Mouse (Mus musculus): ENCODE measurements at regions not wholly inside any gene's neighbourhood (a gene's known extent, or its start where the extent isn't known, plus 50 kb on each side); places are given as distances from the start of the nearest gene placed in this dataset.

DNA sequence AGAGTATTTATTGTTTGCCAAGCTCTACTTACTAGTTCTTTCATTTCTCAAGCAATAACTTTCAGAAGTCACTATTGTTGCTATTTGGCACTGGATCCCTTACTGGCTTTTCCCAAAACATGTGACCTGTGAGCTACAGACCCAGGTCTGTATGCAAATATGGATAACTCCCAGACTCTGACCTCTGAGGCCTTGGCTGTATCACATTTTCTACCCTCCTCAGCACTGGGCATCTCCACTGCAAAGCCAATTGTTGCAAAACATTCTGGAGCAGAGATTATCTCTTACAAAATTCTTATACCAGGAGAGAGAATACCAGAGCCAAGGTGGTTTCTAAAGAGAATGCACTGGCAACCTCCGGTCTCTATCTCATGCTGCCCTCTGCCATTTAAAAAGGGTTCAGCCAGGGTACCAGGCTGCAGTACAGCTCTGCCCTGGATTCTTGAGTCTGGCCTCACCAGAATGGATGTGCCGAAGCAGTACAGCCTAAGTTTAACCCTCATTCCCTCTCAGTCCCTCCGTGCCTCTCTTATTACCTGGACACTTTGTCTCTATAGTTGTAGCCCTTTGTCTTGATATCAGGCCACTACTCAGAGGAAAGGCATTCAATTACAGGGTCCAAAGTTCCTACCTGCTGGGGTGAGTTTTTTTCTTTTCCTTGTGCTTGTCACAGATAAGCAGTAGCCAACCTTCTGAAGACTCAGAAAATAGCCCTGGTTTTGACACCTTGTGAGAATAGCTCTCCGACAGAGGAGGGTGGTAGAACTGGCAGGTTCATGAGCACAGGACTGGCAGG, 101.2 kb upstream of the Vwc2 start:
- no peak for DNase-seq (ENCODE audit: low read depth, low spot score)

DNA sequence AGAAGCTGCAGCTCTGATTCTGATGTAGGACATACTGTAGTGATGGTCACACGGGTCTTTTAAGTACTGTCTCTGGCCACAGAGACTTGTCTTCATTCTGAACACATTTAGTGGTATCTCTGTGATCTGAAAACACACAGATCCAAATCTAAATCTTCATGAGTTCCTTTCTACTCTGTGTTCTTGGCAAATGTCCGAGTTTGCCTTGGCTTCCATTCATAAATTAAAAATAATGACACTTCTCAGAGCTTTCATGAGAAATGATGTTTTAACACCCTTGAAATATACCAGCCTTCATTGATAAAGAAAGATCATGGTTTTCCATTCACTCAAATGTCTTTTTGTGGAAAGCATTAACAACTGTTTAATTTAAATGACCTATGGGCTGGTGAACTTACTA, 100.4 kb upstream of the Vwc2 start:
- no peak for DNase-seq (ENCODE audit: low read depth, low spot score)

DNA sequence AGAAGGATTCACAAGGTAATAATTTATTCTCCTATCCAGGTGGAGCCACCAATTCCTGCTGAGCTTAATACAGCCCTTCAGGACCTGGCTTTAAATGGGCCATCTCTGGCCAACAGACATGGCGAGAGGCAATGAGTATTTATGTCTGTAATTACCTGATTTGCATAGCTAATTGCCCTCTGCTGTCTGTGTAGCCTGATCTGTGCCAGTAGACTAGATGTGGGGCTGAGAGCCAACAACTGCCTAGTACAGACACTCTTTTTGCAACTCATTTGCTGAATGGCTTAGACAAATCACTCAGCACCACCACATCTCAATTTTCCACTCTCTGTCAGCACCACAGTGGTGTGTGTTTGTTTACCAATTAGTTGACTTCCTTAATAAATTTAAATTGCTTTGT, 99.9 kb upstream of the Vwc2 start:
- peak; percentile 70 for DNase-seq (ENCODE audit: low read depth, low spot score)

DNA sequence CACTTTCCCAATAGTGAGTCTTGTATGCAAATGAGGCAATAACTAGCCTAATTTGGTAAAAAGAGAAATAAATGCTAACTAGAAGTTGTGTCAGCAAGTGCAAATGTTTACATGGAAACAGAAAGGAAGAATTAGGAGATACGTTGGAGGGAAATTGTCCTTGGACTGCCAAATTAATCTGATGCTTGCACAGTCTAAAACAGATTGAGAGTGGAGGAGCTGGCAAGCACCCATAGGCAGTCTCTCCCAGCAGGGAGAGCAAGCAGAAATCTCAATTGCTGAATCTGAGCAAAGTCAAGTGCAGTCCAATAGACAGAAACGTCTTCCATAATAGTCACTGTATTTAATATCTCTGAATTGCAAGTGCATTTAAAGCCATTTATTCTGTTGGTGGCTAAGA, 99.5 kb upstream of the Vwc2 start:
- DNase-seq (ENCODE audit: low read depth, low spot score) = peak; percentile 60

DNA sequence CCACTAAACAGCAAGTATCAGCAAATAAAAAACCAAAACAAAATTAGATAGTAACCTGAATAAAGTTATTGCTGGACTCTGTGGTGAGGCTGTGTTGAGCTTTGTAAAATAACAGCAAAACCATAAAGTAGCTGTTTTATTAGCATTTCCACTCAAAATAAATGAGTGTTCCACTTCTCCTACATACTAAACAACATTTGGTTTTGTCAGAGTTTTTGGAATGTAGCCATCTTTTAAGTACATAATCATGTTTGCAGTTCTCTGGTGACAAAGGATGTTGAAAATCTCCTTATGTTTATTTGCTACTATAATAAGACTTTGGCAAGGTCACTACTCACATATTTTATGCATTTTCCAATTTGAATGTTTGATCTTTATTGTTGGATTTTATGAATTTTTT, 85.2 kb upstream of the Vwc2 start:
- no peak for DNase-seq (ENCODE audit: low read depth, low spot score)

Measured in brain, embryonic 18.5 days (tissue).